Mouse (Mus musculus) spleen, adult 12 weeks (tissue): ENCODE data around the gene Dhx38.

Source experiments
- DNase-seq: peaks from one replicate; pipeline ENCODE4 v3.0.0; 2022; ENCODE audit warnings: low spot score

Gene Dhx38

DNA sequence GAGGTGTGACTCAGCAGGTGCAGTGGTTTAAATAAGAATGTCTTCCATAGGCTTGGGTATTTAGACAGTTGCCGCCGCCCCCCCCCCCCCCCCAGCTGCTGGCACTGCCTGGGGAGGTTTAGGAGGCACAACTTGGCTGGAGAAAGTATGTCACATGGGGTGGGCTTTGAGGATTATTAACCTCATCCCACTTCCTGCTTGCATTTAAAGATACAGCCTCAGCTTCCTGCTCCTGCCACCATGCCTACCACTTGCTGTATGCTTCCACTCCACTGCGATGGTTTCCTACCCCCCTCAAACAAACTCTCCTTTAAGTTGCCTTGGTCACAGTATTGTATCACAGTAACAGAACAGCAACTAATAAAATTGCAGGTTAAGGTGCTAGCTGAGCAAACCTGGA, 21.6 kb downstream of the Dhx38 start:
- DNase-seq = no peak

DNA sequence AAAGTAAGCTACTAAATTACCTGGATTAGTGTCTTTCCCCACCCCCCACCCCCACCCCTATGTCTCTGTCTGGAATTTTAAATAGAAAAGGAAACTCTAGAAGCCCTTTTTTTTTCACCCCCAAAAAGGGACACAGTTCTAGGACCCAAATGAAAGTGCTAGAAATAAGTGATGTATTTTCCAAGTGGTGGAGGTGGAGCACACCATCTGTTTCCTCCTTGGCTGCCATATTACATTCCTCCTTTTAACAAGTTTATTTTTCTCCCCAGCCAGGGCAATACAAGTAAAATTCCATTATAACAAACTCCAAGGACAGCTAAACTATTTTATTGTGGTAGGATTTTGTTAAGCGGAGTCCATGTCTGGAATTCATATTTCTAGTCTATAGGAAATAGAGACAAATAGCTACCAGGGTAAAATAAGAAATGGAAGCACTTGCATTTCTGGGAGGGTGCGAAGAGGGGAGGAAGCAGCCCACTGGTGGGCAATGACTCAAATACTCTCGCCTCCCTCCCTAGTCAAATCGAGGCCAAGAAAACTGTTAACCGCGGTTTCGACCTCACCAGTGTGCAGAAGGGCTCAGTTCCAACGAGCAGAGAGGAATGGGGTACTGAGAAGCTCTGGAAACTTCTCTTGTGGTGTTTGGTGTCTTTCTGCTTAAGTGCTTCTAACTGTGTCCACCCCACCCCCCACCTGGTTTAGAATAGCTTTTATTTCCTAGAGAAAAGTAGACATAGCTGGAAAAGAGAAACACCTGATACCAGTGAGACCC, 22.7 kb downstream of the Dhx38 start:
- DNase-seq = no peak

DNA sequence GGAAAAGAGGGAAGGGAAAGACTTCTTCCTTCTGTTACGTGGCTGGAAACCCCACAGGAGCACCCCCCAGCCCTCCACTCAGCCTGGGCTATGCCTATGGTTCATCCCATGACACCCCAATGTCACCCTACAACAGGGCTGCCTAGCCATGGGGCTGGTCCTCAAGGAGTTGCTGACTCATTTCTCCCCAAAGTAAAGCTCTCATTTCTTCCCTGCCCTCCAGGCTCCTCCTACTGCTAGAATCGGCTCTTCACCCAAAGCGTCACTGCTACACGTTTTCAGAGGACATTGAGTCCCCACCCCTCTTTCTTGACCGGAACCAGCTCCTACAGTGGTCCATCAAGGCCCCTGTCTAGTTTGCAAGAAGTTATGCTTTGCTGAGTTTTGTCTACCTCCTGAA, 23.5 kb downstream of the Dhx38 start:
- DNase-seq = no peak

DNA sequence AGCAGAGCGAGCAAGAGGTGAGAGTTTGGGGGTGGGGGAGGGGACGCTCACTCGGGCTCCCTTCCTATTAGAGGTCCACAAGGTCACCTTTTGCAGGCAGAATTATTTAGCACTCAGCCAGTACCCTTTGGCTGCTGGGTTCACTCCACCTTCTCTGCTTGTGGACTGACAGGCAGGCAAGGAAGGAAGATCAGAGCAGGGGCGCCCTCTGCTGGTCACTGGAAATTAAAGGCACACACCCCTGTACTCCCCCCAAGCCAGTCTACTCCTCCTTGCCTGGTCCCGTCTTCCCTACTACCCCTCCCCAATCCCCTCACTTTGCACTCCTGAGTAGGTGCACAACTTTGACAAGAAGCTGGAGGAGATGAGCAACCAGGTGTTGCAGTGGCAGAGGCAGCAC, 29.0 kb downstream of the Dhx38 start:
- DNase-seq = peak; percentile 49

DNA sequence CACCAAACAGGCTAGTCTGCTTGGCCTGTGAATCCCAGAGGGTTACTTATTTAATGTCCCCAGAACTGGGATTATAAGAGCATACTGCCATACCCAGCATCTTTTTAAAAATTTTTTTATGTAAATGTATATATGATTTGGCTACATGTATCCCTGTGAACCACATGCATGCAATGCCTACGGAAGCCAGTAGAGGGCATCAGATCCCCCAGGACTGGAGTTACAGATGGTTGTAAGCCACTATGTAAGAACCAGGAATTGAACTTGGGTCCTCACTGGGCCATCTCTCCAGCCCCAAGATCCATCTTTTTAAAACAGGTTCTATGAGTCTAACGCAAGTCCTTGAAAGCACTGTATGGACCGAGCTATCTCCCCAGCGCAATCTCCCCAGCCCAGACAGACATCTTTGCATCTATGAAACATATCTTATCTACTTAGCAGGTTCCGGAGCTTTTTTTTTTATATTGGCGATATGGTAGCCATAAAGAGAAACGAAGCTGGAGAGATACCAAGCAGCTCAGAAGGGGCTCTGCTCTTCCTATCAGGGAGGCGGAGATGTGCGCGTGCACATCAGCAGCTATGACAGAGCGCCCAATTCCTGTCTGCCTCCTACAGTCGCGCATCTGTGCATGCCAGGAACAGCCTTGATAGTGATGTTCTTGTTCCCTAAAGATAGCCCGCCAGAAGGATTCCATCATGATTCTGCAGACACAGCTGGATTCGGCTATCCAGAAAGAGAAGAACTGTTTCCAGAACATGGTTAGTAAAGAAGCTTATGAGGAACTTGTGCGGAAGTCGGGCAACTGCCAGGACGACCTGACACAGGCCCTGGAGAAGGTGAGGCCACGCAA, 30.3 kb downstream of the Dhx38 start:
- DNase-seq = peak; percentile 22

DNA sequence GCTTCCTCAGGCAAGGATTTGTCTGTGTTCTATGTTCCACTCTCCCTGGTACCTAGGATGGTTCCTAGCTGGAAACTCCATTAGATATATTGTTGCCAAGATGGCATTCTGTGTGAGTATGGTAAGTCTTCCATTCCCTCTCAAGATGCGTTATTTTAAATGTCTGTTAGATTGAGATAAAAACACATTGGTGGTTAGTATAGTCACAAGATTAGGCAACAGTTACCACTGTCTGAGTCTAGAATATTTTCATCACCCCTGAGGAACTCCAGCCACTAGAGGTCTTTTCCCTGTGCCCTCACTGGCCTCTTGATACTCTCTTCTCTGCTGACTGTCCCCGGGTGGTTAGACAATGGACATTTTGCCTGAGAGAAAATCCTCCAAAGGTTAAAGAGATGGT, 41.7 kb downstream of the Dhx38 start:
- DNase-seq = no peak

DNA sequence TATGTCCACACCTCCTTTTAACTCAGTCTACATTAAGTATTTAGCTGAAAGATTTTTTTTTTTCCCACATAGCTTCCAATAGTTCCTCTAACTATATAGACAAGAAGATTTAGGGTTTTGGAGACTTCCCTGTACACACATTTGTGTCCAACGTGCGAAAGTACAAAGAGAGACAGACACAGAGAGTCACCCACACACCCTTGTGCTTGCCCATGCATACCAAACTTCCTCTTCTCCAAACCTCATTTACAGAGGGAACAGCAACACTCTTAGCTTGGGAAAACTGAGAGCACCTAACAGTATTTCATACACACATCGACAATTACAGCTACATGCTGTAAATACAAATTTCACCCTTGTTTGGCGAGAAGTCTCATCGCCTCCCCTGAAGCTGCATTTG, 60.1 kb downstream of the Dhx38 start:
- DNase-seq = no peak

DNA sequence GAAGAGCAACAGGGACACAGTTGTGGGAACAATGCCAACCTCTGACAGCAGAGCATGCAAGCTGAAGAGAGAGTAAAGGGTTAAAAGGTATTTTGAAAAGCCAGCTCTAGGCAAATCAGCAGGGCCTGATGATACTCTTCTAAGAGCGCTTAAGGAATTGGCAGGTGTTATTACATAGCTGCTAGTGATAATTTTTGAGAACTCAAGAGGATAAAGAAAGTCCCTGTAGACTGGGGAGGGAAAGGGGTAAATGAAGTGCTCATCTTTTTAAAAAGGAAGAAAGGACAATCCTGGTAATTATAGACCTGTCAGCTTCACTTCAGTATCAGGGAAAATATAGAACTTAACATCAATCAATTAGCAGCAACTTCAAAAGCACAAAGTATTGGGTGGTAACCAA, 62.1 kb downstream of the Dhx38 start:
- DNase-seq = no peak

DNA sequence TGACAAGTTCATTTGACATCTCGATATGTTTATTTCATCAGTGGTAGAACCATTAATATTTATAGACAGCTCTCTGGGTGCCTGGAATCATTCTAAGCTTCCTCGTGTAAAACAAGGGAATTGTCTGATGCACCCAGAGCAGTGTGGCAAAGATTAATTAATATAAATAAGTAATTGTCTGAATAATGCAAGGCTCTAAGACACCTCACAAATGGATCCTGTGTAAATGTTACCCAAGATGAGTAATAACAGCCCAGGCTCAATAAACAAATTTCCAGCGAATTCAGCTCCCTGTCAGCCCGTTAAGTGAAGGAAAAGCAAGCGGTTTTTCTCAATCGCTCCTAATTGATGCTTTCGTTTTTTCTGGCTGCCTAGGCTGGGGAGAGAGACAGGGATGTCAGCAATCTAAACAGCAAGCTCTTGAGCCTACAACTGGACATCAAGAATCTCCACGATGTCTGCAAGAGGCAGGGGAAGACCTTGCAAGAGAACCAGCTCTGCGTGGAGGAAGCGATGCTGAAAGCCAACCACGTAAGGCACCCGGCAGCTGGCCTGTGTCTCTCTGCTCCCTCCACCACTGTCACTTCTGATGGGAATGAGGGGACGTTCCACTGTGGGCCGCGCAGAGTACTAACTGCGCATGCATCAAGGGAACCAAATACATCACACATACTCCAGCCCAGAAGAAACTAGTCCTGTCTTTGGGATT, 66.5 kb downstream of the Dhx38 start:
- no peak for DNase-seq
